Comparison of ENCODE assay signal across 12 mouse cellular contexts in genomic region chr17:37029162-37029561, GRCm38 (mm10). TPM values are rescaled to one million over a fixed set of nuclear protein-coding genes. Genes with fewer than 3 reads are reported as not detected.
DNase-seq lines count a peak whose midpoint lies in the region; ATAC-seq and TF ChIP-seq lines count a peak whose summit lies in the region.
"Had no signal": no experiment of that assay in that cellular context is flagged by ENCODE, and none has a peak within 500 bp of the region (broad histone marks: within the 10 kb centered on the region; RNA-seq: fewer than 3 reads in every experiment).

No protein-coding gene starts in this region.

- no peaks in the 10 kb centered on the region; the same call in 1 of the 2 replicates for H3K9me3 ChIP-seq in heart, embryonic 12.5 days (replicated peaks)
- no peaks in the 10 kb centered on the region for H3K9me3 ChIP-seq in ES-E14 (ENCODE audit: control insufficient read depth, insufficient read depth, low read depth, low read length)
- no peaks in the 10 kb centered on the region for H3K9me3 ChIP-seq in hindbrain, embryonic 13.5 days
- H3K9me3 ChIP-seq in midbrain, embryonic 12.5 days, result no peaks in the 10 kb centered on the region

- H3K27ac ChIP-seq in heart, embryonic 12.5 days (ENCODE audit: poor library complexity, severe bottlenecking), result peak overlapping the region; percentile 91
- peak overlapping the region; percentile 100; the same call in 1 of the 2 replicates for H3K27ac ChIP-seq in ES-E14 (ENCODE audit: insufficient read depth, low read depth, low read length, poor library complexity, severe bottlenecking)
- peak overlapping the region; percentile 98 for H3K27ac ChIP-seq in hindbrain, embryonic 13.5 days
- H3K27ac ChIP-seq in midbrain, embryonic 12.5 days (replicated peaks), result peak overlapping the region; percentile 98

- H3K4me3 ChIP-seq in heart, embryonic 12.5 days, result peak overlapping the region; percentile 58
- H3K4me3 ChIP-seq in ES-E14 (ENCODE audit: insufficient read depth in 1 of 2, low read depth in 1 of 2, low read length in 2 of 2, poor library complexity in 1 of 2, severe bottlenecking in 1 of 2), result peak overlapping the region; percentile 52 to 58; a peak in 3 of 4 replicates
- H3K4me3 ChIP-seq in hindbrain, embryonic 13.5 days, result peak overlapping the region; percentile 39
- peak overlapping the region; percentile 42 for H3K4me3 ChIP-seq in midbrain, embryonic 12.5 days

- no peaks in the 10 kb centered on the region for H3K27me3 ChIP-seq in heart, embryonic 12.5 days (replicated peaks)
- H3K27me3 ChIP-seq in hindbrain, embryonic 13.5 days, result no peaks in the 10 kb centered on the region
- no peaks in the 10 kb centered on the region for H3K27me3 ChIP-seq in midbrain, embryonic 12.5 days

- no peak for DNase-seq in heart, adult 9 months (ENCODE audit: low spot score in 2 of 2)
- no peak for DNase-seq in ES-E14 (ENCODE audit: low read depth, low spot score)
- no peak for DNase-seq in urinary bladder, adult 18-20 months (ENCODE audit: low spot score in 2 of 2)
- DNase-seq in thymus, postnatal 36 days, result no peak

- no peaks in the 10 kb centered on the region for H3K36me3 ChIP-seq in heart, embryonic 12.5 days
- no peaks in the 10 kb centered on the region for H3K36me3 ChIP-seq in ES-E14 (ENCODE audit: control insufficient read depth, insufficient read depth, low read length, poor library complexity, severe bottlenecking)
- no peaks in the 10 kb centered on the region for H3K36me3 ChIP-seq in hindbrain, embryonic 13.5 days
- H3K36me3 ChIP-seq in midbrain, embryonic 12.5 days, result no peaks in the 10 kb centered on the region

- peaks cover 3% of the 10 kb centered on the region for H3K4me1 ChIP-seq in heart, embryonic 12.5 days (replicated peaks)
- H3K4me1 ChIP-seq in ES-E14 (ENCODE audit: control insufficient read depth in 2 of 2, insufficient read depth in 2 of 2, low read length in 2 of 2, poor library complexity in 1 of 2), result peaks cover 6 to 8% of the 10 kb centered on the region in 2 experiments; a peak in 3 of 4 replicates
- H3K4me1 ChIP-seq in hindbrain, embryonic 13.5 days (replicated peaks), result peaks cover 10% of the 10 kb centered on the region; the same call in 1 of the 2 replicates
- H3K4me1 ChIP-seq in midbrain, embryonic 12.5 days, result 0 out of 2 replicates have a peak, but pooled peaks cover 3% of the 10 kb centered on the region

- H3K4me2 ChIP-seq in heart, embryonic 12.5 days, result peak overlapping the region; percentile 72
- peak overlapping the region; percentile 54 for H3K4me2 ChIP-seq in hindbrain, embryonic 13.5 days
- H3K4me2 ChIP-seq in midbrain, embryonic 12.5 days (replicated peaks), result peak overlapping the region; percentile 57

- in situ Hi-C loops in ES-E14 (cut with MboI; ENCODE audit: low sequenced_read_pairs in 2 of 2, unreplicated experiment in 2 of 2), result no loop called here

- WGBS in heart, embryonic 12.5 days, result 69% methylated on average over 8 of the region's 8 CpGs
- WGBS in hindbrain, embryonic 13.5 days, result 68% methylated on average over 8 of the region's 8 CpGs
- 61% methylated on average over 8 of the region's 8 CpGs for WGBS in midbrain, embryonic 12.5 days

- no peak for ATAC-seq in heart, embryonic 12.5 days (ENCODE audit: insufficient number of reproducible peaks, low FRiP score)
- ATAC-seq in hindbrain, embryonic 13.5 days (ENCODE audit: low FRiP score), result peak; percentile 29
- peak; percentile 47 for ATAC-seq in midbrain, embryonic 12.5 days (ENCODE audit: low FRiP score, low read depth)
- no peak for ATAC-seq in erythroblast, adult 5-6 weeks (replicated peaks; ENCODE audit: low FRiP score, poor library complexity, severe bottlenecking)

- H3K9ac ChIP-seq in heart, embryonic 12.5 days, result no peak overlapping the region
- H3K9ac ChIP-seq in ES-E14 (ENCODE audit: insufficient read depth, low read depth, low read length, poor library complexity, severe bottlenecking), result peak overlapping the region; percentile 77; the same call in 1 of the 2 replicates
- peak overlapping the region; percentile 68 for H3K9ac ChIP-seq in hindbrain, embryonic 13.5 days
- peak overlapping the region; percentile 59 for H3K9ac ChIP-seq in midbrain, embryonic 12.5 days (replicated peaks)

TF ChIP-seq in ES-E14, 5 proteins besides CTCF, POLR2A, EP300 and RAD21:
- TF ChIP-seq ZNF384 (IDR thresholded peaks at IDR 0.05; ENCODE audit: low read depth, low read length), result peak; percentile 54; the same call in 1 of the 2 replicates
- no peak for TF ChIP-seq HCFC1 (IDR thresholded peaks at IDR 0.05; ENCODE audit: borderline replicate concordance, insufficient read depth, low read length)

RNA-seq across cellular contexts. Expression of gene Mog, which starts 6.0 kb away (rescaled TPM):
- 0.10 TPM in 1 of 2 replicates, not detected in the other for polyA plus RNA-seq in heart, embryonic 12.5 days (2016; fragmentation: Nextera tagmentation; extraction: Ambion mirVana)
- 0.62 and 0.85 TPM in 2 replicates for total RNA-seq in ES-E14 (2012; rRNA removed)
- polyA plus RNA-seq in hindbrain, embryonic 13.5 days (2015; fragmentation: Nextera tagmentation; extraction: Ambion mirVana), result 1.3 and 2.1 TPM in 2 replicates
- 0.68 and 0.96 TPM in 2 replicates for polyA plus RNA-seq in midbrain, embryonic 12.5 days (2016; fragmentation: Nextera tagmentation; extraction: Ambion mirVana)
- not detected in 2 replicates for total RNA-seq in erythroblast, adult 5-6 weeks (2015; ENCODE audit: low replicate concordance)
- not detected in 2 replicates for total RNA-seq in erythroblast, adult 5-6 weeks (2017; ENCODE audit: low replicate concordance)
- total RNA-seq: gastrocnemius, adult 18-20 months; liver, adult 2 months had no signal
- polyA plus RNA-seq: liver, adult 2 months; spleen, adult 2 months had no signal

RNA-seq across cellular contexts. Expression of gene Gabbr1, which starts 16.6 kb away (rescaled TPM):
- 8.3 and 8.6 TPM in 2 replicates for polyA plus RNA-seq in heart, embryonic 12.5 days (2016; fragmentation: Nextera tagmentation; extraction: Ambion mirVana)
- 60.9 and 106 TPM in 2 replicates for total RNA-seq in ES-E14 (2012; rRNA removed)
- 55.6 and 57.0 TPM in 2 replicates for polyA plus RNA-seq in hindbrain, embryonic 13.5 days (2015; fragmentation: Nextera tagmentation; extraction: Ambion mirVana)
- polyA plus RNA-seq in midbrain, embryonic 12.5 days (2016; fragmentation: Nextera tagmentation; extraction: Ambion mirVana), result 33.4 and 35.9 TPM in 2 replicates
- total RNA-seq in erythroblast, adult 5-6 weeks (2015; ENCODE audit: low replicate concordance), result 0.42 and 1.2 TPM in 2 replicates
- 0.85 and 1.1 TPM in 2 replicates for total RNA-seq in erythroblast, adult 5-6 weeks (2017; ENCODE audit: low replicate concordance)

RNA-seq across cellular contexts. Expression of gene Zfp57, which starts 28.2 kb away (rescaled TPM):
- 60.0 and 64.4 TPM in 2 replicates for polyA plus RNA-seq in heart, embryonic 12.5 days (2016; fragmentation: Nextera tagmentation; extraction: Ambion mirVana)
- total RNA-seq in ES-E14 (2012; rRNA removed), result 360 and 437 TPM in 2 replicates
- 270 and 287 TPM in 2 replicates for polyA plus RNA-seq in hindbrain, embryonic 13.5 days (2015; fragmentation: Nextera tagmentation; extraction: Ambion mirVana)
- polyA plus RNA-seq in midbrain, embryonic 12.5 days (2016; fragmentation: Nextera tagmentation; extraction: Ambion mirVana), result 175 and 190 TPM in 2 replicates
- not detected in 2 replicates for total RNA-seq in erythroblast, adult 5-6 weeks (2015; ENCODE audit: low replicate concordance)
- total RNA-seq in erythroblast, adult 5-6 weeks (2017; ENCODE audit: low replicate concordance), result not detected in 2 replicates
- total RNA-seq: gastrocnemius, adult 18-20 months had no signal

RNA-seq across cellular contexts. Expression of gene H2-M5, which starts 39.8 kb away (rescaled TPM):
- 0.31 and 0.36 TPM in 2 replicates for polyA plus RNA-seq in heart, embryonic 12.5 days (2016; fragmentation: Nextera tagmentation; extraction: Ambion mirVana)
- 49.4 and 55.4 TPM in 2 replicates for total RNA-seq in ES-E14 (2012; rRNA removed)
- 2.7 and 2.8 TPM in 2 replicates for polyA plus RNA-seq in hindbrain, embryonic 13.5 days (2015; fragmentation: Nextera tagmentation; extraction: Ambion mirVana)
- 2.4 and 2.9 TPM in 2 replicates for polyA plus RNA-seq in midbrain, embryonic 12.5 days (2016; fragmentation: Nextera tagmentation; extraction: Ambion mirVana)
- not detected in 2 replicates for total RNA-seq in erythroblast, adult 5-6 weeks (2015; ENCODE audit: low replicate concordance)
- not detected in 2 replicates for total RNA-seq in erythroblast, adult 5-6 weeks (2017; ENCODE audit: low replicate concordance)
- total RNA-seq: gastrocnemius, adult 18-20 months; liver, adult 2 months had no signal
- polyA plus RNA-seq: liver, adult 2 months had no signal

RNA-seq across cellular contexts. Expression of gene 2410137M14Rik, which starts 48.1 kb away (rescaled TPM):
- polyA plus RNA-seq in heart, embryonic 12.5 days (2016; fragmentation: Nextera tagmentation; extraction: Ambion mirVana), result 0.20 TPM in 1 of 2 replicates, not detected in the other
- 14.8 and 16.9 TPM in 2 replicates for total RNA-seq in ES-E14 (2012; rRNA removed)
- polyA plus RNA-seq in hindbrain, embryonic 13.5 days (2015; fragmentation: Nextera tagmentation; extraction: Ambion mirVana), result 0.47 TPM in 1 of 2 replicates, not detected in the other
- polyA plus RNA-seq in midbrain, embryonic 12.5 days (2016; fragmentation: Nextera tagmentation; extraction: Ambion mirVana), result 0.28 and 0.37 TPM in 2 replicates
- not detected in 2 replicates for total RNA-seq in erythroblast, adult 5-6 weeks (2015; ENCODE audit: low replicate concordance)
- not detected in 2 replicates for total RNA-seq in erythroblast, adult 5-6 weeks (2017; ENCODE audit: low replicate concordance)
- total RNA-seq: liver, adult 2 months had no signal
- polyA plus RNA-seq: C2C12; liver, adult 2 months; spleen, adult 2 months had no signal

Comparison
In these comparisons a context has a peak if more than half of its experiments do, and no peak if none do; other contexts are left out.
1. ATAC-seq: peak in hindbrain, embryonic 13.5 days (single experiment) and midbrain, embryonic 12.5 days (single experiment); none in heart, embryonic 12.5 days (single experiment) and erythroblast, adult 5-6 weeks (single experiment).
2. Peak in every context shown above with its lines, with median percentiles within 50 percentile points of each other: H3K27ac ChIP-seq, H3K4me2 ChIP-seq and H3K4me3 ChIP-seq.